ENCODE assay signal across 7 mouse cellular contexts in genomic region chr16:17803675-17804448, GRCm38 (mm10). TPM values are rescaled to one million over a fixed set of nuclear protein-coding genes. Genes with fewer than 3 reads are reported as not detected.
A peak's percentile ranks its signal among the peaks of the same experiment; 100 is the strongest.
DNase-seq lines count a peak whose midpoint lies in the region; ATAC-seq and TF ChIP-seq lines count a peak whose summit lies in the region.

No protein-coding gene starts in this region.

- WGBS in lung, postnatal 0 days: 41% methylated on average over 33 of the region's 33 CpGs
- 4% methylated on average over 33 of the region's 33 CpGs for WGBS in forebrain, embryonic 14.5 days
- WGBS in limb, embryonic 15.5 days: 34% methylated on average over 33 of the region's 33 CpGs
- WGBS in stomach, embryonic 15.5 days: 46% methylated on average over 33 of the region's 33 CpGs

- no peaks in the 10 kb centered on the region for H3K36me3 ChIP-seq in lung, postnatal 0 days (ENCODE audit: insufficient read depth, low read length)
- no peaks in the 10 kb centered on the region for H3K36me3 ChIP-seq in forebrain, embryonic 14.5 days (ENCODE audit: control insufficient read depth, insufficient read depth, low read length)
- H3K36me3 ChIP-seq in limb, embryonic 15.5 days: peaks cover 42% of the 10 kb centered on the region
- H3K36me3 ChIP-seq in stomach, embryonic 15.5 days: peaks cover 10% of the 10 kb centered on the region

- peaks cover 36% of the 10 kb centered on the region for H3K4me1 ChIP-seq in lung, postnatal 0 days (ENCODE audit: insufficient read depth, low read depth, low read length)
- peaks cover 28% of the 10 kb centered on the region for H3K4me1 ChIP-seq in forebrain, embryonic 14.5 days (ENCODE audit: control insufficient read depth, insufficient read depth, low read length)
- peaks cover 97% of the 10 kb centered on the region for H3K4me1 ChIP-seq in limb, embryonic 15.5 days
- peaks cover 79% of the 10 kb centered on the region for H3K4me1 ChIP-seq in stomach, embryonic 15.5 days

- TF ChIP-seq EP300 in lung, postnatal 0 days (IDR thresholded peaks at IDR 0.05): no peak

- H3K27me3 ChIP-seq in lung, postnatal 0 days (replicated peaks; ENCODE audit: insufficient read depth, low read length): peaks cover 38% of the 10 kb centered on the region
- H3K27me3 ChIP-seq in forebrain, embryonic 14.5 days (replicated peaks; ENCODE audit: control insufficient read depth, insufficient read depth, low read length): peaks cover 76% of the 10 kb centered on the region
- H3K27me3 ChIP-seq in limb, embryonic 15.5 days: peaks cover 25% of the 10 kb centered on the region
- H3K27me3 ChIP-seq in stomach, embryonic 15.5 days (replicated peaks): peaks cover 64% of the 10 kb centered on the region

- ATAC-seq in lung, postnatal 0 days: no peak
- no peak for ATAC-seq in forebrain, embryonic 14.5 days
- ATAC-seq in limb, embryonic 15.5 days (ENCODE audit: insufficient number of reproducible peaks, low FRiP score, low TSS enrichment, low read depth): no peak
- ATAC-seq in stomach, embryonic 15.5 days (ENCODE audit: insufficient read depth, low FRiP score, low read depth): no peak

- no peaks in the 10 kb centered on the region for H3K9me3 ChIP-seq in lung, postnatal 0 days (ENCODE audit: low read length)
- no peaks in the 10 kb centered on the region for H3K9me3 ChIP-seq in forebrain, embryonic 14.5 days (replicated peaks; ENCODE audit: control insufficient read depth, low read length)
- no peaks in the 10 kb centered on the region for H3K9me3 ChIP-seq in limb, embryonic 15.5 days
- H3K9me3 ChIP-seq in stomach, embryonic 15.5 days: no peaks in the 10 kb centered on the region

- H3K27ac ChIP-seq in lung, postnatal 0 days (ENCODE audit: low read length): no peak overlapping the region
- H3K27ac ChIP-seq in forebrain, embryonic 14.5 days (ENCODE audit: low read depth, low read length): no peak overlapping the region
- peak overlapping the region; percentile 59; the same call in 1 of the 2 replicates for H3K27ac ChIP-seq in limb, embryonic 15.5 days
- no peak overlapping the region for H3K27ac ChIP-seq in stomach, embryonic 15.5 days

- H3K4me3 ChIP-seq in lung, postnatal 0 days (ENCODE audit: low read depth, low read length): peak overlapping the region; percentile 28
- H3K4me3 ChIP-seq in forebrain, embryonic 14.5 days (ENCODE audit: low read depth, low read length): peak overlapping the region; percentile 30
- peak overlapping the region; percentile 32 for H3K4me3 ChIP-seq in limb, embryonic 15.5 days
- peak overlapping the region; percentile 31 for H3K4me3 ChIP-seq in stomach, embryonic 15.5 days (replicated peaks)

- no peak for DNase-seq in lung, postnatal 0 days (ENCODE audit: low spot score)
- no peak for DNase-seq in lung, postnatal 14 days
- DNase-seq in forebrain, embryonic 14.5 days (ENCODE audit: low spot score): no peak
- no peak for DNase-seq in ovary, postnatal 36 days (ENCODE audit: low spot score)
- DNase-seq in layer of hippocampus, adult 11-12 months (ENCODE audit: low spot score): no peak

- H3K9ac ChIP-seq in lung, postnatal 0 days (replicated peaks; ENCODE audit: low read depth): no peak overlapping the region
- peak overlapping the region; percentile 37 for H3K9ac ChIP-seq in forebrain, embryonic 14.5 days (ENCODE audit: low read length)
- 0 out of 2 replicates have a peak overlapping the region, but pooled peaks have one; percentile 2 for H3K9ac ChIP-seq in limb, embryonic 15.5 days
- H3K9ac ChIP-seq in stomach, embryonic 15.5 days: no peak overlapping the region

- H3K4me2 ChIP-seq in lung, postnatal 0 days (replicated peaks; ENCODE audit: low read depth, low read length): peak overlapping the region; percentile 46
- peak overlapping the region; percentile 57 for H3K4me2 ChIP-seq in forebrain, embryonic 14.5 days (ENCODE audit: low read length)
- H3K4me2 ChIP-seq in limb, embryonic 15.5 days: peak overlapping the region; percentile 52
- peak overlapping the region; percentile 60 for H3K4me2 ChIP-seq in stomach, embryonic 15.5 days

- TF ChIP-seq CTCF in lung, postnatal 0 days (IDR thresholded peaks at IDR 0.05): no peak

RNA-seq across cellular contexts. Expression of gene Scarf2, which starts 6.8 kb away (rescaled TPM):
- 18.5 and 20.4 TPM in 2 replicates for polyA plus RNA-seq in lung, postnatal 0 days (2015; fragmentation: Nextera tagmentation; extraction: Ambion mirVana)
- polyA plus RNA-seq in forebrain, embryonic 14.5 days (2014; fragmentation: Nextera tagmentation; extraction: Ambion mirVana): 0.89 and 1.1 TPM in 2 replicates
- 25.0 and 32.4 TPM in 2 replicates for polyA plus RNA-seq in limb, embryonic 15.5 days (2015; fragmentation: Nextera tagmentation; extraction: Ambion mirVana)
- polyA plus RNA-seq in stomach, embryonic 15.5 days (2015; fragmentation: Nextera tagmentation; extraction: Ambion mirVana): 15.8 and 18.5 TPM in 2 replicates

RNA-seq across cellular contexts. Expression of gene B830017H08Rik, which starts 29.1 kb away (rescaled TPM):
- not detected in 2 replicates for polyA plus RNA-seq in lung, postnatal 0 days (2015; fragmentation: Nextera tagmentation; extraction: Ambion mirVana)
- 1.0 and 1.5 TPM in 2 replicates for polyA plus RNA-seq in forebrain, embryonic 14.5 days (2014; fragmentation: Nextera tagmentation; extraction: Ambion mirVana)
- 0.17 TPM in 1 of 2 replicates, not detected in the other for polyA plus RNA-seq in limb, embryonic 15.5 days (2015; fragmentation: Nextera tagmentation; extraction: Ambion mirVana)
- not detected in 2 replicates for polyA plus RNA-seq in stomach, embryonic 15.5 days (2015; fragmentation: Nextera tagmentation; extraction: Ambion mirVana)

RNA-seq across cellular contexts. Expression of gene Car15, which starts 34.3 kb away (rescaled TPM):
- polyA plus RNA-seq in lung, postnatal 0 days (2015; fragmentation: Nextera tagmentation; extraction: Ambion mirVana): 1.8 TPM in 2 replicates
- 4.0 and 5.0 TPM in 2 replicates for polyA plus RNA-seq in forebrain, embryonic 14.5 days (2014; fragmentation: Nextera tagmentation; extraction: Ambion mirVana)
- 2.2 and 3.4 TPM in 2 replicates for polyA plus RNA-seq in limb, embryonic 15.5 days (2015; fragmentation: Nextera tagmentation; extraction: Ambion mirVana)
- polyA plus RNA-seq in stomach, embryonic 15.5 days (2015; fragmentation: Nextera tagmentation; extraction: Ambion mirVana): 2.6 and 2.7 TPM in 2 replicates

RNA-seq across cellular contexts. Expression of gene Klhl22, which starts 44.4 kb away (rescaled TPM):
- 25.4 and 29.8 TPM in 2 replicates for polyA plus RNA-seq in lung, postnatal 0 days (2015; fragmentation: Nextera tagmentation; extraction: Ambion mirVana)
- 68.2 and 71.9 TPM in 2 replicates for polyA plus RNA-seq in forebrain, embryonic 14.5 days (2014; fragmentation: Nextera tagmentation; extraction: Ambion mirVana)
- polyA plus RNA-seq in limb, embryonic 15.5 days (2015; fragmentation: Nextera tagmentation; extraction: Ambion mirVana): 83.9 and 88.5 TPM in 2 replicates
- 57.4 and 57.6 TPM in 2 replicates for polyA plus RNA-seq in stomach, embryonic 15.5 days (2015; fragmentation: Nextera tagmentation; extraction: Ambion mirVana)

Comparison
In these comparisons a context has a peak if more than half of its experiments do, and no peak if none do; other contexts are left out.
1. H3K9ac ChIP-seq: peak in forebrain, embryonic 14.5 days (single experiment) and limb, embryonic 15.5 days (single experiment); none in lung, postnatal 0 days (single experiment) and stomach, embryonic 15.5 days (single experiment).
2. Peak in every context shown above with its lines, with median percentiles within 50 percentile points of each other: H3K4me2 ChIP-seq and H3K4me3 ChIP-seq.